Mouse (Mus musculus) neural tube, embryonic 13.5 days (tissue): Measurements from ENCODE around the gene Adcy9. TPM values are rescaled to one million over a fixed set of nuclear protein-coding genes. Genes with fewer than 3 reads are reported as not detected.

Experiments
- ATAC-seq: fragments of 200-750 bp; cut with Nextera tagmentation; 2 replicates; pipeline ENCODE4 v1.8.0; 2017; ENCODE audit warnings: low read depth, mild to moderate bottlenecking, moderate TSS enrichment, moderate library complexity
- H3K27ac ChIP-seq: fragments of 300-500 bp; sonication (generic); replicated peaks from 2 replicates; pipeline ENCODE4 v1.5.1; 2015; ENCODE audit warnings: moderate library complexity, mild to moderate bottlenecking, inconsistent platforms
- H3K27me3 ChIP-seq: fragments of 300-500 bp; sonication (generic); 2 replicates; pipeline ENCODE4 v1.6.1; 2015; ENCODE audit warnings: mild to moderate bottlenecking, inconsistent platforms
- H3K36me3 ChIP-seq: fragments of 300-500 bp; sonication (generic); 2 replicates; pipeline ENCODE4 v1.6.1; 2015; ENCODE audit warnings: mild to moderate bottlenecking, inconsistent platforms
- H3K4me1 ChIP-seq: fragments of 300-500 bp; sonication (generic); replicated peaks from 2 replicates; pipeline ENCODE4 v1.6.1; 2015; ENCODE audit warnings: inconsistent platforms
- H3K4me2 ChIP-seq: fragments of 300-500 bp; sonication (generic); 2 replicates; pipeline ENCODE4 v1.6.1; 2015; ENCODE audit warnings: inconsistent platforms, mild to moderate bottlenecking, moderate library complexity
- H3K4me3 ChIP-seq: fragments of 300-500 bp; sonication (generic); 2 replicates; pipeline ENCODE4 v1.5.1; 2015; ENCODE audit warnings: mild to moderate bottlenecking, inconsistent platforms
- H3K9ac ChIP-seq: fragments of 300-500 bp; sonication (generic); 2 replicates; pipeline ENCODE4 v1.6.1; 2015; ENCODE audit warnings: moderate library complexity, mild to moderate bottlenecking, inconsistent platforms
- H3K9me3 ChIP-seq: fragments of 300-500 bp; sonication (generic); 2 replicates; pipeline ENCODE4 v1.6.1; 2016; ENCODE audit warnings: inconsistent platforms
- WGBS: fragments of 180-500 bp; shearing (Covaris S2); methylation state at CpG from one replicate; pipeline ENCODE4 v1.1.7; 2015; 5-methylcytosine and 5-hydroxymethylcytosine counted together
- polyA plus RNA-seq: library from polyadenylated mRNA; unstranded; fragments of >200 nt; fragmentation: Nextera tagmentation; extraction: Ambion mirVana; gene quantifications from 2 replicates; pipeline ENCODE4 v1.2.1, GENCODE M21; 2015

The Adcy9 gene
- polyA plus RNA-seq, 1 experiment from 2014 or later: 2.8 TPM

GRCm38 (mm10) chr16:4436738-4437137 lies 16.4 kb upstream of the Adcy9 start:
- H3K36me3 ChIP-seq: no peaks in the 10 kb centered on the region
- no peak overlapping the region for H3K9ac ChIP-seq
- H3K4me2 ChIP-seq: no peak overlapping the region
- no peaks in the 10 kb centered on the region for H3K4me1 ChIP-seq
- WGBS: 75% methylated on average over 4 of the region's 4 CpGs
- H3K27ac ChIP-seq: no peak overlapping the region
- no peak overlapping the region for H3K4me3 ChIP-seq
- no peaks in the 10 kb centered on the region for H3K27me3 ChIP-seq
- ATAC-seq: no peak
- H3K9me3 ChIP-seq: no peaks in the 10 kb centered on the region

GRCm38 (mm10) chr16:4435371-4435770 lies 15.1 kb upstream of the Adcy9 start:
- H3K4me3 ChIP-seq: no peak overlapping the region
- no peak for ATAC-seq
- H3K9ac ChIP-seq: no peak overlapping the region
- 83% methylated on average over 2 of the region's 2 CpGs for WGBS
- no peak overlapping the region for H3K27ac ChIP-seq
- H3K36me3 ChIP-seq: no peaks in the 10 kb centered on the region
- no peaks in the 10 kb centered on the region for H3K4me1 ChIP-seq
- H3K4me2 ChIP-seq: no peak overlapping the region
- H3K27me3 ChIP-seq: no peaks in the 10 kb centered on the region
- H3K9me3 ChIP-seq: no peaks in the 10 kb centered on the region

DNA sequence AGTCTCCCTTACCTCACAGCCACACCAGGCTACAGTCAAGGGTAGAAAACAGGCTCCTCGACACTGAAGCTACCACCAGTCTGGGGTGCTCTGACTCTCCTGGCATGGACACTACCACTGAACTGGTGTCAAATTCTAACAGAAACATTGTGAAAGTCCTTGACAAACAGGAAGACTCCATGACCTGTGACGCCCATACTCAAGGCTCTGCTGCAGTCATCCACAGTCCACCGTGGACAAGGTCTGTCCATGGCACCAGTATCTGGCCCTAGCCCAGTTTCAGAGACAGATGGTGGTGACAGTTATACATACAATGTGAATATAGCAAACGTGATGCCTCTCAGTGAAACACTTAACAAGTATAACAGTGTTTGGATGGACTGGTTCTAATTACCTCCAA lies 11.5 kb upstream of the Adcy9 start:
- Histone ChIP-seq H3K4me1 (no peaks in the 10 kb centered on the region), H3K27ac (no peak overlapping the region), H3K27me3 (peaks cover 4% of the 10 kb centered on the region; the same call in 1 of the 2 replicates), H3K4me3 (no peak overlapping the region), H3K9me3 (no peaks in the 10 kb centered on the region), H3K9ac (no peak overlapping the region), H3K36me3 (no peaks in the 10 kb centered on the region), H3K4me2 (no peak overlapping the region)
- WGBS: 80% methylated on average over 4 of the region's 4 CpGs
- no peak for ATAC-seq

DNA sequence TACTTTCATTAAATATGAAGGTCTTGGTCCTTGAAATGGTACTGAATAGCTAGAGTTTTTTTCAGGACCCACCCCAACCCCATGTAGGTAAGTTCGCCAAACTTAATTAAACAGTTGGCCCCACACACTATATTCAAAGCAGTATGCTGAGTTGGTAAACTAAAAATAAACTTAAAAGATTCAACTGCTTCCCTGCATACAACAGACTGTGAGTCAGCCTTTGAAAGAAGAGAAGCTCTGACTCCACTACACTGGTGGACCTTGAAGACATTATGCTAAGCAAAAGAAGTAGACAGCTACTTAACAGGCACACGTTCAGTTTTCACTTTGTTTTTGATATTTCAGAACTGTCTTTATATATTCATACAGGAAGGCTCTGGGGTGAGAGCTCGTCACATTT lies 10.7 kb upstream of the Adcy9 start:
- H3K36me3 ChIP-seq: no peaks in the 10 kb centered on the region
- H3K4me3 ChIP-seq: no peak overlapping the region
- peaks cover 4% of the 10 kb centered on the region; the same call in 1 of the 2 replicates for H3K27me3 ChIP-seq
- no peak overlapping the region for H3K4me2 ChIP-seq
- WGBS: 88% methylated on average over 3 of the region's 3 CpGs
- no peak overlapping the region for H3K27ac ChIP-seq
- H3K9ac ChIP-seq: no peak overlapping the region
- no peak for ATAC-seq
- H3K4me1 ChIP-seq: no peaks in the 10 kb centered on the region
- H3K9me3 ChIP-seq: no peaks in the 10 kb centered on the region

- H3K36me3 ChIP-seq: no peaks in the 10 kb centered on the region
- no peak overlapping the region for H3K4me3 ChIP-seq
- ATAC-seq: no peak
- WGBS: 87% methylated on average over 5 of the region's 5 CpGs
- H3K27ac ChIP-seq: no peak overlapping the region
- no peaks in the 10 kb centered on the region for H3K9me3 ChIP-seq
- H3K4me1 ChIP-seq: no peaks in the 10 kb centered on the region
- H3K27me3 ChIP-seq: peaks cover 4% of the 10 kb centered on the region; the same call in 1 of the 2 replicates
- H3K9ac ChIP-seq: no peak overlapping the region
- H3K4me2 ChIP-seq: no peak overlapping the region
Measured at GRCm38 (mm10) chr16:4430232-4430631, 9.9 kb upstream of the Adcy9 start.

DNA sequence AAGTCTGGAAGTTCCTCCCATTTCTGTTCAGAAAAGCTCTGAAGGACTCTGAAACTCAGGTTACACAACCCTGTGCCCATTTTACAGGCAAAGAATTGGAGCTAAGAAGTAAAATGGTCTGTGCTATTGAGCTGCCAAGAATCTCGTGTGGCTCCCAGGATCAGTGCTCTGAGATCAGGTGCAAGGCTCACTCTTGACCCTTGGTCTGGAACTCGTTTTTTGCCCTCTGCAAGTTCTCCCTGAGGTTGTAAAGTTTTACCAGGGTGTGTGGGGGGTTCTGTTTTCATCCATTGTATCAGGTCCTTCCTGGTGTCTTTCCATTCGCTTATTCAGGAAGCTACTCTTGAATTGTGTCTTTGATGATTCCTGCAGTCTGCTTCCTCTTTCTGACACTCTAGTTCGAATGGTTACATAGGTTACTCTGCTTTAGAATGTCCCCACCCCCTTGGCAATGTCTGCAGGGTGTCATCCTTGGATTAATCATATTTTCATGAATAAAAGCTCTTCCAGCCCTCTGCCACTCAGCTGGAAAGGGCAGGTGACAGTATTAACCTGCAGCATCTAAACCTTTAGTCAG lies 5.4 kb upstream of the Adcy9 start:
- Histone ChIP-seq H3K4me2 (no peak overlapping the region), H3K4me3 (no peak overlapping the region), H3K9me3 (no peaks in the 10 kb centered on the region), H3K4me1 (peaks cover 3% of the 10 kb centered on the region; the same call in 1 of the 2 replicates), H3K9ac (no peak overlapping the region), H3K27ac (no peak overlapping the region), H3K27me3 (peaks cover 4% of the 10 kb centered on the region; the same call in 1 of the 2 replicates), H3K36me3 (no peaks in the 10 kb centered on the region)
- no peak for ATAC-seq
- 53% methylated on average over 4 of the region's 4 CpGs for WGBS

DNA sequence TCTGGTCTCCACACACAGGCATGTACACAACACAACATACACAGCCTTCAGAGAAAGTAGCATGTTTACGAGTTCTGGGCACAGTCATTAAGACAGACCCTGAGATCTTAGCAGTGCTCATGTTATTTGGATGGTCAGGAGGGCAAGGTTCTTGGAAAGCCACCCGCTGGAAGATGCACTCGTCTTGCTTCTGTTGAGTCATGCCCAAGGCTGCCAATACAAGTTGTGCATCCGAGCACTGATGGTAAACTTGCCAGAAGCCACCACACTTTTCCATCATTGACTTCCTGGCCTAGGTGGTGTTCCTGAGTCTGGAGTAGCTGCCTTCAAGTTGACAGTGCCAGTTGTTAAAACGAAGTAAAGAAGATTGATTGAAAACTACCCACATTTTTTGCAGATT lies 3.3 kb upstream of the Adcy9 start:
- no peak overlapping the region for H3K9ac ChIP-seq
- H3K9me3 ChIP-seq: no peaks in the 10 kb centered on the region
- H3K4me1 ChIP-seq: peaks cover 17% of the 10 kb centered on the region
- 83% methylated on average over 5 of the region's 5 CpGs for WGBS
- H3K27me3 ChIP-seq: peaks cover 7% of the 10 kb centered on the region
- no peaks in the 10 kb centered on the region for H3K36me3 ChIP-seq
- no peak overlapping the region for H3K4me2 ChIP-seq
- ATAC-seq: no peak
- H3K27ac ChIP-seq: no peak overlapping the region
- H3K4me3 ChIP-seq: no peak overlapping the region

DNA sequence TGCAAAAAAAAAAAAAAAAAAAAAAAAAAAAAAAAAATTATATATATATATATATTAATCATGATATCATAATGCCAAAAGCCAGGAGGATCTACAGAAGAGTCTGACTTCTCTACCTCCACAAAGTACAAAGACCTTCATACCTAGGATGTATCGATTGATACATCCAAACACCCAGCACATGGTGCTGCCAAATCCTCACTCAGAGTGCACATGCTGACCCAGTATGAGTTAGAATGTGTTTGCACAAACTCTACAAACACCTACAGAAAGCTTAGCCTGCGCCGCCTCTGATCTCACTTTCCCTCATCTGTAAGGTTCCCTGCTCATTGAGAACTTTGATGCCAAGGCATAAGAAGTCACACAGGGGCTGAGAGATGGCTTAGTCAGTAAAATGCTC lies 2.7 kb upstream of the Adcy9 start:
- Histone ChIP-seq H3K36me3 (no peaks in the 10 kb centered on the region), H3K4me2 (no peak overlapping the region), H3K4me1 (peaks cover 23% of the 10 kb centered on the region), H3K27me3 (peaks cover 13% of the 10 kb centered on the region), H3K4me3 (no peak overlapping the region), H3K9ac (no peak overlapping the region), H3K27ac (no peak overlapping the region), H3K9me3 (no peaks in the 10 kb centered on the region)
- 93% methylated on average over 3 of the region's 3 CpGs for WGBS
- no peak for ATAC-seq

DNA sequence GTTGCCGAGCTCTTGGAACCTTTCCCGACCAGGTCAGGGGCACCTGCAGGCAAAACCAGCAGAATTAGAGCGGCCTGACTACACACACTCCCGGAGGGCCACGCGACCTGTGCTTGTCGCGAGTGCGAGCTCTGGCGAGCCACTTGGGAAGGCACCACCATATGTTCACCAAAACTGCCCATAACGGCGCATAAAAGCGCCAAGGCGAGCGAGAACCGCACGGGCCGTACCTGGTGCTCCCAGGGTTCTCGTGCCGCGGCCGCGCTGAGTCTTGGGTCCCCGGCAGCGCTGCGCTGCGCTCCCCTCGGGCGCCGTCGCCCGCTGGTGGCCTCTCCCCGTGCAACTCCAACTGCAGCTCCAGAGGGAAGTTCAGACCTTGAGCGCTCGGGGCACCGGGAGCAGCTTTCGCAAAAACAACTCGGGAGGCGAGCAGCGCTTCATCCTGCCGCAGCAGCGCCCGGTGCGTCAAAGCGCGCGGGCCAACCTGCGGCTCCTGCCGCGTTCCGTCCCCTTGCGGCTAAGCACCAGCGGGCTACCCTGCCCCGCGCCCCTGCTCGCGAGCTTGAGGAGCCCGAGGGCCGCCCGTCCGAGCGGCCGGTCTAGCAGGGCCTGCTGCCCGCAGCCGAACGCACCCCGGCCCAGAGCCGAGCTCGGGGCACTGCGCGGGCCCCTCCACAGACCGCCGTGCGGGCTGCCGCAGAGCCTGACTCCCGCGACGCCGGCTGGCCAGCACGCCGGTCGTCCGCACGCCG lies 576 bp downstream of the Adcy9 start:
- Histone ChIP-seq H3K36me3 (no peaks in the 10 kb centered on the region), H3K4me2 (peak overlapping the region; percentile 85), H3K4me1 (peaks cover 54% of the 10 kb centered on the region), H3K27ac (peak overlapping the region; percentile 88), H3K4me3 (peak overlapping the region; percentile 76), H3K27me3 (peaks cover 17% of the 10 kb centered on the region), H3K9me3 (no peaks in the 10 kb centered on the region), H3K9ac (peak overlapping the region; percentile 84)
- under 1% methylated on average over 85 of the region's 85 CpGs for WGBS
- peak; percentile 83 for ATAC-seq

DNA sequence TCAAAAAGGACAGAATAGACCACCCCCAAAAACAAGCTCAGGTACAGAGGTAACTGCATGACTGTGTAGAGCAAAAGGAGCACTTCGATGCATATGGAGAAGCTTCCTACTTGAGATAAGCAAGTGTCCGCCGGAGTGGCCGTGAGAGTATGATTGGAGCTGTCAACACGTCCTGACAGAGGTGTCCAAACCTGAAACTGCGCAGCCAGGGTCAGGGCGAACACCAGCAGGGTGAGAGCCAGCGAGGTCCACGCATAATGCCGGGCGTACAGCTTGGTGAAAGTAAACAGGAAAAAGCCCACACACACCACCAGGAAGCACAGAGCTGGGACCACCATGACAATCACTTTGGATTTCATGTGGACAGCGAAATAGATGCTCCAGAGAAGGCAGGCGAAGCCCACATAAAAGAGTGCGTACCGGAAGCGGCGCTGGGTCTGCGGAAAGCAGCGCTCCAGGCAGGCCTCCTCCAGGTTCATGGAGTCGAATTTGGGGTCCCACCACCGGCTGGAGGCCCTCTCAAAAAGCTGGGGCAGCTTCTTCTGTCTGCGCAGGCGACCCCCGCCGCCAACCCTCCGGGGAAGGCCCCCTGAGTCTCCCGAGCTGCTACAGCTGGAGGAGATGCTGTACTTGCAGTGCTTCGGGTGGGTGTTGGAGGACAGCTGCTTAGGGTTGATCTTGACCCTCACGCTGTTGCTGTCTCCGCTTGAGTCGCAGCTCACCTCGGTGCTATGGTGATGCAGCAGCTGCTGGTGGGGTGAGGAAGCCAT lies 1.3 kb downstream of the Adcy9 start:
- H3K9ac ChIP-seq: peak overlapping the region; percentile 84
- H3K4me2 ChIP-seq: peak overlapping the region; percentile 85
- peaks cover 62% of the 10 kb centered on the region for H3K4me1 ChIP-seq
- 0 out of 2 replicates have a peak, but pooled peaks have one; percentile 5 for ATAC-seq
- no peaks in the 10 kb centered on the region for H3K36me3 ChIP-seq
- H3K4me3 ChIP-seq: peak overlapping the region; percentile 76
- H3K9me3 ChIP-seq: no peaks in the 10 kb centered on the region
- H3K27ac ChIP-seq: peak overlapping the region; percentile 88
- peaks cover 17% of the 10 kb centered on the region for H3K27me3 ChIP-seq
- WGBS: 18% methylated on average over 32 of the region's 32 CpGs

DNA sequence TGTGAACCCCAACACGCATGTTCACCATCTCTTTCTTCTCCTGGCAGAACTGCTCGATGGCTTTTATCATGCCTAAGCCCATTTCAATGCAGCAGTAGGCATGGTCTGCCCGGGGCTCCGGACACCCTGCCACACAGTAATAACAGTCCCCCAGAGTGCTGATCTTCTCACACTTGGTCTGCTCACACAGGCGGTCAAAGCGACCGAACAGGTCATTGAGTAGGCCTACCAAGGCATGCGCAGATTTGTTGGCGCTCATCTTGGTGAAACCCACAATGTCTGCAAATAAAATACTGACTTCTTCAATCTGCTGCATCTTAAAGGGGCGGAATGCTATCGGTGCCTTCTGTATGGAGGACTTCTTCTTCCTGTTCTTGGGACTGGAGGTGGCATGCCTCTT lies 2.2 kb downstream of the Adcy9 start:
- WGBS: 89% methylated on average over 11 of the region's 11 CpGs
- Histone ChIP-seq H3K36me3 (no peaks in the 10 kb centered on the region), H3K4me2 (peak overlapping the region; percentile 85), H3K27me3 (peaks cover 17% of the 10 kb centered on the region), H3K9me3 (no peaks in the 10 kb centered on the region), H3K4me3 (peak overlapping the region; percentile 76), H3K9ac (no peak overlapping the region), H3K4me1 (peaks cover 70% of the 10 kb centered on the region), H3K27ac (no peak overlapping the region)
- ATAC-seq: no peak

DNA sequence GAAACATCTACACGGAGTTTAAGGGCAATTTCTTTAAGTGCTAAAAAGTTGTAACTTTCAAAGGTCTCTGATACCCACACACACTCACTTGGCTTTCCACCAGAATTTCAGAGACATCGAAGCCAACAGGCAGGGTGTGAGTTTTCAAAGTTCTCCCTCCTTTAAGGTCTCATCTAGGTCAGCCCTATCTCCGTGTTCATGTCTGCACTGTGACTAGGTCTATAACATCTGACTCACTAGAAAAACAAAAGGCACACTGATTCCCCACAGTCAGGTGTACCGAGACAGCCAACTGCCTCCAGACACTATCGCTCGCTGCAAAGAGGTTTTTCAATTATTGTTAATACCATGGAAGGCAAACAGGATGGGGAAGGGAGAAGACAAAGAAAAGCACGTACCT lies 2.8 kb downstream of the Adcy9 start:
- ATAC-seq: no peak
- WGBS: 81% methylated on average over 7 of the region's 7 CpGs
- peak overlapping the region; percentile 85 for H3K4me2 ChIP-seq
- peaks cover 17% of the 10 kb centered on the region for H3K27me3 ChIP-seq
- H3K27ac ChIP-seq: no peak overlapping the region
- no peaks in the 10 kb centered on the region for H3K9me3 ChIP-seq
- H3K36me3 ChIP-seq: no peaks in the 10 kb centered on the region
- H3K9ac ChIP-seq: no peak overlapping the region
- peak overlapping the region; percentile 76 for H3K4me3 ChIP-seq
- H3K4me1 ChIP-seq: peaks cover 73% of the 10 kb centered on the region
